Mouse (Mus musculus) activated CD4-positive, CD25-positive, alpha-beta regulatory T cell (primary cell): ENCODE data around the gene Mettl6. TPM values are rescaled to one million over a fixed set of nuclear protein-coding genes. Genes with fewer than 3 reads are reported as not detected.

Experiments used
- polyA plus RNA-seq, 2 experiments: library from polyadenylated mRNA; unstranded; fragments of 100-300 nt; shearing (Covaris generic); gene quantifications; one replicate each; pipeline ENCODE4 v1.2.1; 2017

Mettl6 gene
- polyA plus RNA-seq, result 10 to 100 TPM; 53.0 to 73.7 TPM

DNA sequence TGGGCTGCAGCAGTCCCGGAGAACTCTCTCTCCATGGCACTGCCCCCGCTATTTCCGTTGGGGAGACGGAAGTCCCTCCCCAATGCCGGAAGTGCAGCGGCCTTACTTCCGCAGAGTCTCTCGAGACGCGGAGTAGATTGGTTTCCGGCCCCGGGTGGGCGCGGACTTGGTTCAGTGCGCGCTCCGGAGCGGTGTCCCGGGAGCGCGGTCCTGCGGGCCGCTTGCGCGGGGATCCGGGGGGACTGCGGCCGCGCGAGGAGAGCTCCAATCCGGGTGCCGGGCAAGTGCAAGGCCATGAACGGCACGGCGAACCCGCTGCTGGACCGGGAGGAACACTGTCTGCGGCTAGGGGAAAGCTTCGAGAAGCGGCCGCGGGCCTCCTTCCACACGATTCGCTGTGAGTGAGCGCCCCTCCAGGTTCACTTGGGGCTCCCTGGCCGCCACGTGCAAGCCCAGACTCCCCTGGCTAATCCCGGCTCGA is at the start of gene Mettl6:
Mettl6 (minus strand) TSS at position 66 of the 481 bp plus-strand sequence.

GRCm38 (mm10) chr14:31494349-31494974 is 378 bp downstream of the Mettl6 start, which contains the start of gene Eaf1:
Gene Eaf1, plus strand, starts transcription at chr14:31494399.

GRCm38 (mm10) chr14:31435930-31436693 is 58.7 kb downstream of the Mettl6 start, which contains the start of gene Sh3bp5:
Gene Sh3bp5, minus strand, starts transcription at chr14:31436078.

Other genes starting within 250 kb of the Mettl6 start
- 10 to 100 TPM; 13.2 to 18.1 TPM for gene Phf7, start 243.7 kb downstream of the Mettl6 start, polyA plus RNA-seq
- 10 to 100 TPM; 62.0 to 63.5 TPM for gene Bap1, start 243.6 kb downstream of the Mettl6 start, polyA plus RNA-seq
- gene Dnah1, start 171.1 kb downstream of the Mettl6 start, polyA plus RNA-seq, result under 1 TPM in 1 of 2 experiments, not detected in 1; 0.06 TPM
- gene Capn7, start 158.4 kb downstream of the Mettl6 start, polyA plus RNA-seq, result 10 to 100 TPM; 51.4 to 57.4 TPM
- gene Sh3bp5, start 59.0 kb downstream of the Mettl6 start, polyA plus RNA-seq, result 100 to 1,000 TPM in 1 of 2 experiments, 10 to 100 TPM in 1; 50.2 to 124 TPM
- gene Eaf1, start 641 bp downstream of the Mettl6 start, polyA plus RNA-seq, result 10 to 100 TPM; 25.4 to 32.0 TPM
- gene Colq, start 96.3 kb upstream of the Mettl6 start, polyA plus RNA-seq, result 10 to 100 TPM; 11.3 to 13.9 TPM
- 1 to 10 TPM in 1 of 2 experiments, not detected in 1; 1.8 TPM for gene Gm49387, start 145.8 kb upstream of the Mettl6 start, polyA plus RNA-seq
- gene Btd, start 146.0 kb upstream of the Mettl6 start, polyA plus RNA-seq, result 10 to 100 TPM; 19.3 to 24.0 TPM
- gene Hacl1, start 146.2 kb upstream of the Mettl6 start, polyA plus RNA-seq, result 10 to 100 TPM; 24.5 to 25.1 TPM